Mouse (Mus musculus) telencephalon, adult 2 months (tissue): ENCODE data around the gene Gm39566.
A peak's percentile ranks its signal among the peaks of the same experiment; 100 is the strongest.

Experiments used
- DNase-seq: peaks from one replicate; pipeline ENCODE4 v3.0.0-alpha.2; 2011; ENCODE audit warnings: low read depth, low spot score

Gene Gm39566

DNA sequence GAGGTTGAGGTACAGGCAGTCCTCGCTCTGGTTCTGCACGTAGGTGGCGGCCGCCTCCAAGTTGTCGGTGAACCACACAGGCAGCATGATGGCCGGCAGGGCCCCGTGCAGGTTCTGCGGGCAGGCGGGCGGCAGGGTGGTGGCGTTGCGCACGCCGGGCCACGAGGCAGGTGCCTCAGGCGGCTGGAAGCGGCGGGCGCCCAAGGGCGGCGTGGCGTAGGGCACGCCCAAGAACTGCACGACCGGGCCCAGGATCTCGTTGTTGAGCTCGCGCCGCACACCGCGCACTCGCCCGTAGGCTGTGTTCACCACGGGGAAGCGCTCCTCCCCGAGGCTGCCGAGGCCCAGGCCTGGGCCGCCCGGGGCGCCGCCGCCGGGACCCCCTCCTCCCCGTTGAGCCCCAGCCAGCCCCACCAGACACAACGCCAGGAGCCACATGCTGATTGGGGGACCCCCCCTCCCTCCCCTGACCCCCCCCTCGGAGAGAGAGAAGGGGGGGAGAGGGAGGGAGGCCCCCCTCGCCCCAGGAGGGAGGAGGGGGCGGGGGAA, 19.0 kb upstream of the Gm39566 start:
- DNase-seq, result no peak

DNA sequence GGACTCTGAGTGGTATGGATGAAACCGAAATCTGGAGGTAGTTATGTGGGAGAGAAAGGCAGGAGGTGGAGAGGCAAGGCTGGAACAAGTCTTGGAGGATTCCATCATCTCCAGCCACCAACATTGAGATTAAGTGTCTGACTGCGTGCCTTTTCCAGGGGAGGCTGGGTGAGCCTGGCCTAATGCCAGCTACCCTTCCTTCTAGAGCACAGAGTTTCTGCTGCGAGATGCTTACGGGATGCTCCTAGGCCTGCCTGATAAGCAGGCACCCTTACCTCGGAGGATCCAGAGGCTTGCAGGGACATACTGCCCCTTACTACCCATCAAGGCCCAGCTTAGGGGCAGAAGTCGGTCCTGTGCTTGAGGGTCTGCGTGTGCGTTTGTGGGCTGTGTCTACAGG, 18.5 kb upstream of the Gm39566 start:
- no peak for DNase-seq

DNA sequence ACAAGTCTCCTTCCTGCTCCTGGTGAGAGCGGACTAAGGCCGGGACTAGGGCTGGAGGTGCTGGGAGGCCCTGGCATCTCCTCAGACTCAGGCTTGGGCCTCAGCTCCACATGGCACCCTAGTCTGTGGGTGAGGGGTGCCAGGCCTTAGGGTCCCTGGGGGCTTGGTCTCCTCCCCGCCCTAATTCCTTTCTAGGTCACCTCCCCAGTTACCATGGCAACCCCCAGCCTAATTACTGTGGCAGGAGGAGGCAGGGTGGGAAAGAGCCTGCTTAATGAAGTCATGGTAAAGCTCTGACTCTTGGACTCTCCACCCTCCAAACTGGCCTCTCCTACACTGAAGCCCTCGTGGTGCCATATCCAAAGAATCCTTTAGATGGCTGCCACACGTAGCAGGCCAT, 13.7 kb upstream of the Gm39566 start:
- no peak for DNase-seq

DNA sequence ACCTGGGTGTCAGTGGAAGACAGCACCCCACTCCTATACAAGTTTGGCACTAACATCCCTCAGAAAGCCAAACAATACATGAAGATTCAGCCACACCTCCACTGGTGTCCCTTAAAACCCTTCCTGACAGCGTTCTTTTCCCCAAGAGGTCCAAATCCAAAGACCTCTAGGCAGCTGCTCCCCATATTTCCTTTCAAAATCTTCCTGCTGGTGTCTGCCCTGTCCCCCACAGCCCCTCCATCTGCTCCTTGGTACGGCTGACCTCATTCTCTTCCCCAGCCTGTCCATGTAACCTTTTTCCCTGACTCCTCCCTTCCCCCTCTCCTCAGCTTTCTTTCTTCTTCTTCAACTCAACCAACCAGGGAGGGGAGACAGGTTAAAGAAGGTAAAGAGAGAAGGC, 8.4 kb upstream of the Gm39566 start:
- DNase-seq, result no peak

DNA sequence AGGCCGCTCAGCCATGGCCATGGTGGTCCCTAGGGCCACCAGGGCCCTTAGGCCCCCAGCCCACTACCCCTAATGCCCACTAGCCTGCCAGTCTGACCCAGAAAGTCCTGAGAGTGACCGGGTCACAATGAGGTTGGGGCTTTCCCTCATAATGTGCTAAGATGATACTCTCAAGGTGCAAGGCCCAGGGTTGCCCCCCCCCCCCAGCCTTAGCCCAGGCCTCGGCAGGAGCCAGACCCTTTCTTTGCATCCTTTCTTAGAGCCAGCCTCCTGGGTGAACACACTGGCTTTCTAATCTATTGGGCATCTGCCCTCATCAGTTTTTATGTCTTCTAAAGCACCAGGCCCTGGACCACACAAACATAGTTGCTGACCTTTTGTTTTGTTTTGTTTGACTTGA, 7.0 kb upstream of the Gm39566 start, which contains the start of gene Spem1:
Gene Spem1 (minus strand): TSS at position 101 of the 400 bp plus-strand sequence.
- no peak for DNase-seq

DNA sequence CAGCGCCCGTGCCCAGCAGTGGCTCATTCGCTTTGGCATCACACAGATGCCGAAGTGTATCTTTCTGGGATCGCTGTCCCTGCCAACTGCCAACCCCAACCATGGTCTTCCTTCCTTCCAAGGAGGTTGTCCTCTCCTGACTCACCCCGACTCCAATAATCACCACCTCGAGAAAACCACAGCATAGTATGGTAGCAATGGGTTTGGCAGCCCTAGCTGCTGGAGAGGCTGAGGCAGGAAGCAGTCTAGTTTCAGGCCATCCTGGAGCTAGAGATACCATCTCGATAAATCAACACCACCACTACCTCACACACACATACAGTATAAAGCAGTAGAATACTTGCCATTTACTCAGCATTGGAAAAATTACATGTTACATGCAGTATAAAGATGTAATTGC, 3.8 kb upstream of the Gm39566 start:
- no peak for DNase-seq

DNA sequence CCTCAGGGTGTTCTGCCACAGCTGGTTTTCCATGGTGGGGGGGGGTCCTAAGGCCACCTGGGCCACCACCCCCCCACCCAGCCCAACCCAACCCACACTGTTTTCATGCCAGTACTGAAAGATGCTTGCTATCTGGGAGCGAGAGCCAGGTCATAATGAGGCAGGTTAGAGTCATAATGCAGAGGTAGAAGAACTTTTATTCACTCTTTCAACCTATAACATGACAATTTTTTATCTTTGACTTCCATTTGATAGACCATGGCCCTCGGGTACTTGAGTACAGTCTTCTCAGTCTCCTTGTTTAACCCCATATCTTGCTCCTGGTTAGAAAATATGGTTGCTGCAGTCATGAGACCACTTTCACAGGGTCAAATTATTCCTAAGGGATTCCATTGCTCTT, 3.3 kb upstream of the Gm39566 start, which contains the start of gene Spem2:
Gene Spem2 (minus strand): TSS at position 101 of the 400 bp plus-strand sequence.
- DNase-seq, result no peak

DNA sequence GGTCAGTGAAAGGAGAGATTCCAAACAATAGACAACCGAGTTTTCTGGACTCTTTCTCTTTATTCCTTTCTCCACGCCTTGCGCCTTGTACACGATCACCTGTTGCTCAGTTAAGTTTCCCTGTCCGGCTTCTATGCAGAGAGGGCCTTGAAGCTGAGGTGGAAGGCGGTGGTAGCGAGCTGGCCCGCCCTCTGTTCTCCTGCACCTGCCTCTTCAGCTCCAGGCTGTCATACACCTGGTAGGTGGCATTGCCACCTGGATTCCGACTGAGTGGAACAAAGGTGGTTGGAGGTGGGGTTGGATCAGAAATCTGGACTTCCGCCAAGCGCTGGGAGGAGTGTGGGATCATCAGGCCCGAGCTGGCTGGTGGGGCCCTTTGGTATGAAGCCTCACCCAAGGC, 1.4 kb upstream of the Gm39566 start:
- no peak for DNase-seq

DNA sequence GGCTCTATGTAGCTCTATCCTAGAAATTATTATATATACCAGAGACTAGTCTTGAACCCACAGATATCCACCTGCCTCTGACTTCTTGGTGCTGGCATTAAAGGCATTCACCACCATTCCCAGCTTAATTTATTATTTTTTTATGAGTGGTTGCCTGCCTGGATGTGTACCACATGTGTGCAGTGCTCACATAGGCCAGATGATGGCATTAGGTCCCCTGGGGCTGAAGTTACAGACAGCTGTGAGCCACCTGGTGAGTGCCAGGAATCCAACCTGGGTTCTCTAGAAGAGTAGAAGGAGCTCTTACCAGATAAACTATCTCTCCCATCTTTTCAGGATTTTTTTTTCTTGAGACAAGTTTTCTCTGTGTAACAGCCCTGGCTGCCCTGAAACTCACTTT, 4.8 kb downstream of the Gm39566 start:
- no peak for DNase-seq

DNA sequence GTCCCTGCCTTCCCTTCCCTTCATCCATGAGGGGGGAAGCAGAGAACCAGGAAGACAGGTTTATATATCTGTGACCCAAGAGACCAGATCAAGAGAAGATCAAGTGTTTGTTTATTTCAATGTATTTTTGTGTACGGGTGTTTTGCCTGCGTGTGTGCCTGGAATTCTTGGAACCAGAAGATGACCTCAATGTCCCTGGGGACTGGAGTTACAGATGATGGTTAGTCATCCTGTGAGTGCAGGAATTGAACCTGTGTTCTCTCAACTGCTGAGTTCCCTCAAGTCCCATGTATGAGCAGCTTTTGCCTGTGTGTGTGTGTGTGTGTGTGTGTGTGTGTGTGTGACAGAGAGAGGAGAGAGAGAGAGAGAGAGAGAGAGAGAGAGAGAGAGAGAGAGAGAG, 7.5 kb downstream of the Gm39566 start:
- no peak for DNase-seq

DNA sequence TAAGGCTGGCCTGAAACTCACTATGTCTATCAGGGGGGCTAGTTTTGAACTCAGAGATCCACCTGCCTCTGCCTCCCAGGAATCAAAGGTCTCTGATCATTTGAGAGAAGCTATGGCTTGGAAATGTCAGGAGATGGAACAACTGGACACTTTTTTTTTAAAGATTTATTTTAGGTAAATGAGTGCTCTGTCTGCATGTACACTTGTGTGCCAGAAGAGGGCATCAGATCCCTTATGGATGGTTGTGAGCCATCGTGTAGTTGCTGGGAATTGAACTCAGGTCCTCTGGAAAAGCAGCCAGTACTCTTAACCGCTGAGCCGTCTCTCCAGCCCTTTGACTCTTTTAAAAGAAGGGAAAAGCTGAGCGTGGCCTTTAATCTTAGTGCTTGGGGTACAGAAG, 8.7 kb downstream of the Gm39566 start:
- DNase-seq, result no peak

DNA sequence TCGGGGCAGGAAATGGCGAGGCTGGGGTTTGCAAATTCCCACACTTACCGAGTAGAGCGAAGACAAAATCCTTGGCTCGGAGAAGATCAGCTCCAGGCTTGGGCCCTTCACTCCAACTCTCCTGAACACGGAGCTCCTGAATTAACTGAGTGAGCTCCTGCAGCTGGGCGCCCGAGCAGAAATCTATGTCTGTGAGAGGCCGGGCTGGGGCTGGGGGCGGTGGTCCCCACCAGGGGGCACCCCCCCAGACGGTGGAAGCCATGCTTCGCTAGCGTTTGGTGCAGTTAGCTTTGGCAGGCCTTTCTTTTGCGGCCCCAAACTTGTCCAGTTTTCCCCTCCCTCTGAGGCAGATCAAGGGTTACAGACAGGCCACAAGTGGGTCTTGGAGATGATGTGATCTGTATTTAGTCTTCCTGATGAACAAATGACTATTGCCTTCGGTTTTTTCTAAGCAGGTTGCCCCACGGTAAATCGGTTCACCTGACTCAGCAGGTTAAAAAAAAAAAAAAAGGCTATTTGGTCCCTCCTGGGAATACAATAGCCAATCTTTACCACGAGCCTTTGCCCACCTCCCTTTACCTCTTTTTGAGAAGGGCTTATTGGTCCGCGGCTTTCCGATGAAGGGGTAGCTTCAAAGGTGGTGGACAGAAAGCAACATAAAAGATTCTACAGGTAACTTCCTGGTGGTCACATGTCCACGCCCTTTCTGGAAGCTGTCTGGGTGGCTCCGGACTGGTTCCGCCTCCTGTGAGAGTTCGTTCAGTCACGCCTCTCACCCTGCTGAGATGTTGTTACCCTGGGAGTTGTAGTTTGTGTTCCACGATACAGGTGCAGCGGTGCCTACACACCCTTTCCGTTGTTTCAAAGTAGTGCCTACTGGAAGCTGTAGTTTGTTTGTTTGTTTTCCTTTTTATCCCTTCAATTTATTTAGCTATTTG, 9.9 kb downstream of the Gm39566 start, which contains the start of gene Tmem102:
Gene Tmem102 (minus strand): TSS at position 653 of the 938 bp plus-strand sequence.
- DNase-seq, result no peak

DNA sequence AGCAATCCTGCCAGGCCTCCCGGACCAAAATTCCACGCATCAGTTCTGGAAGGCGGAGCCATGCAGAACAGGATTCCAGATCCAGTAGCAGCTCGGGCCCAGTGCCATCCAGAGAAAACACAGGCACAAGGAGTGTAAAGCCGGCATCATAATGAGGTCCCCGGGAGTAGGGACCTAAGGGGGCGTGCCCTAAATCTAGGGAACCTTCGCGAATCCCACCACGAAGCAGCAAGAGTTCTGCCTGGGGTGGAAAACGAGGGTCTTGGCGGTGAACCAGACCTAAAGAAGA, 10.5 kb downstream of the Gm39566 start:
- DNase-seq, result no peak

DNA sequence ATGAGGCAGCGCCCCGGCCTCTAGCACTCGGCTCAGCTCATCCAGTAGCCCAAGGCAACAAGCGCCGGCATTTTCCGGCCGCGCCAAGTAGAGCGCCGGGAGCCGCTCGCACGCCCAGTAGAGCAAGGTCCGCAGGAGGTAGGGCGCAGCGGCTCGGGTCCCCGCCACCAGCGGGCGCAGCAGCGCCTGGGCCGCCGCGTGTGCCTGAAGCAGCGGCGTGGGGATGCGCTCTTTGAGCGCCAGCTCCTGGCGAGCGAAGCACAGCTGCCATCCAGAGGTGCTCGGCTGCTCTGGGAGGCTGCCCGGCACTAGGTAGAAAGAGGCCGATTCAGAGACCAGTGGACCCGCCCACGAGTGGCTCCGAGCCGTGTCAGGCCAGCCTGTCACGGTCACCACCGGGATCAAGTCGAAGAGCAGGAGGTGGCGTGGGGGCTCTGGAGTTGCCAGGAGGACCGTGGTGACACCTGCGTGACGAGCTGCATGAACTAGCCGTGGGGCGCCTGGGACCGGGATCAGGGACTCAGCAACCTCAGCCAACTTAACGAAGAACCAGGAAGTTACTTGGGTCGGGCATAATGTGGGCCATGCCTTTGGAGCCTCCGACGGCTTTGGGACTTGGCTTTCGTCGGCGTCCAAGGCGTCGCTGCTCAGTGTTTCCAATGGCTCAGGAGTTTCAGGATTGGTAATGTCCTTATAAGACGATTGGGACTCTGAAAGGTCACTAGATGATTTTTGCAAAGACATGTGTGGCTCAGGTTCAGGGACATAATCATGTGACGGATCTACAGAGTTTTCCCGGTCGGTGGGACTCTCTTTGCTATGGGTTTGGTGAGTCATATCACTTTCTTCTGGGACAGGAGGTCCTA, 11.1 kb downstream of the Gm39566 start:
- no peak for DNase-seq

DNA sequence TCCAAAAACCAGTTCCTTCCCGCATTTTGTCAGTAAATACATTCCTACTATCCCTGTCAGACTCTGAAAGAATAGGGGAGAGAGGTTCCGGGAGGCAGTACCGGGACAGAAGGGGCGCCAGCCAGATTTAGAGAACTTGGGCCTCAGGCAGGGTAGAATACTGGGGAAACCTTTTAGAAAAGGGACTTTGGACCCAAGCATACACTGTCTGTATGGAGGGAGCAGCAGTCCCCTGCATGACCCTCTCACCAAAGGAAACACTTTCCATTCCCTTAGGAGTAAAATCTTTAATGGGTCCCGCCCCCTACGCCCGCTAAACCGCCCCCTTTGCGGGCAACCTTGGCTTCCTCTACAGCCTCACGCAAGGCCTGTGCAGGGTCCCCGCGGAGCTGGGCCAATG, 11.8 kb downstream of the Gm39566 start:
- DNase-seq, result no peak

DNA sequence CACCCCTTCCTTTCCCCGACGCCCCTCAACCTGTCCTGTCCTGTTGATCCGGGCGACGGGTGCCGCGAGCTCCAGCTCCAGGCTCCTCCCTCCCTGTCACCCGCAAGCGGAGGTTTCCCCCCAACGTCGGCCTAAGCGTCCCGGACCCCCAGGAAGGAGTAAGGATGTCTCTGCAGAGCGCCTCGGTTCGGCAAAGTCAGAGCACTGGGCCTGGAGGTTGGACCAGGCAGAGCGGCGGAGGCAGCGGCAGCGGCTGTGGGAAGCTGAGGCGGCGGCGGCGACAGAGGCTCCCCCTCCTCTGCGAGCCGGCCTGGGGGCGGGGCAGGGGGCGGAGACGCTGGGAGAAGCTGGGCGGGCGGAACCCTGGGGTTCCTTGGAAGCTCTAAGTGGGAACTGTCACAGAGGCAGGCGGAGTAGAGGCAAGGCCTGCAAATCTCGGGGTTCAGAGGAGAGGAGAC, 12.4 kb downstream of the Gm39566 start:
- peak; percentile 61 for DNase-seq

DNA sequence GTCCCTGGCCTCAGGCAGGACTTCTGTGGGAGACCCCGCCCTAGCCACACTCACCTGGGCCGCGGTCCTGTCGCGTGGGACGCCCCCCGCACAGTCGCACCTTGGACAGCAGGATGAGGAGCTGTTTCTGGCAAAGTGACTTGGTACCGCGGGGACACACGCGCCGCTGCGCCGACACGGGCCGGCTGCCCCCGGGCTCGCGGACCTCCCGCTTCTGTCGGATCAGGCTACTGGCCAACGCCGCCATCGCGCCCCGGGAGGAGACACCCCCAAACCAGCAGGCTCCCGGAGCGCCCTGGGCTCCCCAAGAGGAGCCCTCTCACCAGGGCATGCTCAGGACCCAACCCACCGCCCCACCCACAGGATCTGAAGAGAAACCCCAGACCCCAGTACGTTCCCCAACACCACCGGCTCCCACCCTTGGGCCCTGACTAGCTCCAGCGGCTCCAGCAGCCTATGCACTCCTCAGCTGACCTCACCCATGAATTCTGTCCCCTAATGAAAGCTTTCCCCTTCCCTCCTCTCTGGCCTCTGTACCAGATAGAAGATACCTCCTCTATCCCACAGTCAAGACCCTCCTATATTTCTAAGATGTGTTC, 13.6 kb downstream of the Gm39566 start, which contains the start of gene Fgf11:
Gene Fgf11 (minus strand): TSS at position 479 of the 599 bp plus-strand sequence.
- DNase-seq, result no peak

DNA sequence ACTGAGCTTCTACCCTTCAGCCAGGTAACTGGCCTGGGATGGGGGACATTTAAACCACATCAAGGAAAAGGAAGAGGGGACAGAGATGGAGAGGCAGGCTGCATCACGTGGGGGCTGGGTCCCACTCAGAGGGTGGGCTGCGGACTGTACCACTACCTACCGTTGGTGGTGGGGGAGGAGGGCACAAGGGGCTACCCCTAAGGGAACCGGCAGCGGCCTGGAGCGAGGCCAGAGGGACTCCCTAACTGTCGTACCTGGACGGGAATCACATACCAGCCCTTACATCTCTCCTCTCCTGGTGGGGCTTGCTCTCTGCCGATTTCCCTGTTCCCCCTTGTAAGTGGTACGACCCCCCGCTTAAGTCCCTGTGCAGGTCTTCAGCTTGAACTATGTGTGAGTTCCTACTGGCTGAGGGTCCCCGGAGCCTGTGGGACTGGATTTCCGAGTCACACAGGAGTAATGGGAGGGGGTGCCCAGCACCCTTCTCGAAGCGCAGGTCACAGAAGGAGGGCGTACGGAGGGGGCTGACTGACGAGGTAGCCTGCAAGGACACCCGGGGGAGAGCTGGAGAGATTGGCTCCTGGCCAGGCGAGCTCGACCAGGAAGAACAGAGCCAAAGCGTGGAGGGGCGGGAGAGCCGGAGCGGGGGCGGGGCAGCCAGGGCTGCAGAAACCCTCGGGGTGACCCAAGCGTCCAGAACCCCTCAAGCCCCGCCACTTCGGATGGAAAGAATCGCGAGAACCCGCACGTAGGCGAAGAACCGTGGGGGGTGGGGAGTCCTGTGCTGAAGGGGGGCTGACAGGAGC, 14.5 kb downstream of the Gm39566 start:
- no peak for DNase-seq

DNA sequence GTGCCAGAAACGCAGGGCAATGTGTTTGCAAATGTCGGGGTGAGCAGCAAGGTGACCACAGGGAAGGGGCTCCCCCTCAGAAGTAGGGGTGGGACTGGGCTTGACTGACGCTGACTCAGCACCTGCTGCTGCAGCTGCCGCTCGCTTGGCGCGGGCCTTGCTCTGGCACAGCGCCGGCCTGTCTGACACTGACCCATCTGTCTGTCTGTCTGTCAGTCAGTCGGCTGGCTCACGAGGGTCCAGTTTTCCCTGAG, 15.0 kb downstream of the Gm39566 start:
- DNase-seq, result no peak

DNA sequence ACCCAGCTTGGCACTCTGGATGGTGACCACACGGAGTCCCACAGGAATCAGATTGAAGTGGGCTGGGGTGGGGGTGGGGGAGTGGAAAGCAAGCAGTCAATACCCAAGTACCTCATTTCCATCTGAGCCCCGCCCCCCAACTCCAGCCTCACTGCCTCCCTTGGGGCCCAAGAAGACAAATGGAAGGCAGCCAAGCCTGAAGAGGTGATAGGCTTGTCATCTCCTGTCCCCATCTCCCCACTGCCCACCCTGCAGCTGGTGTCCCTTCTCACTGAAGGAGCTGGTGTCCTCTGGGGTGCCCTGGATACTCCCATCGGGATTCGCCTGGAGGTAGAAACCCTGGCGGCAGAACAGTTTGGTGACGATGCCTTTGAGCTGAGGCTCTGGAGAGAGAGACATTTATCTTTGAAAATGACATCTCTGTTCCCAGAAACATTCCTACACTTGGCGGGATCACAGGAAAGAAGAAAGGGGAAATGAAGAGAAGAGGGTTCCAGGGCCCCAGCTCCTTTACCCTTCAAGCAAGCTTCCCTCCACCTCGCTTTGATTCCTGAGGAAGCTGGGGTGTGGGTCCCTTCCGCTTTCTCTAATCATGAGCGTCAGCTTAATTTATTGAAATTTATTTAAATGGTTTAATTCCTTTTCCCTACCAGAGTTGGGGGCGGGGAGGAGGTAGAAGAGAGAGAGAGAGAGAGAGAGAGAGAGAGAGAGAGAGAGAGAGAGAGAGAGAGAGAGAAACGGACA, 15.5 kb downstream of the Gm39566 start:
- DNase-seq, result no peak
